Mouse (Mus musculus): ENCODE results near the gene Tnr.

- no peak for TF ChIP-seq CTCF (IDR thresholded peaks at IDR 0.05; ENCODE audit: extremely low read depth, insufficient read depth, insufficient read length, insufficient replicate concordance)
- no peak for TF ChIP-seq POLR2A (IDR thresholded peaks at IDR 0.05; ENCODE audit: low read depth, low read length)
These were observed 250.1 kb downstream of the Tnr start for GRCm38 (mm10) chr1:159773671-159774070.
